Mouse (Mus musculus) kidney, adult 2 months (tissue): ENCODE results near the gene Carmil1. TPM values are rescaled to one million over a fixed set of nuclear protein-coding genes. Genes with fewer than 3 reads are reported as not detected.

Experiments used
- DNase-seq: peaks from one replicate; pipeline ENCODE4 v3.0.0; 2021
- H3K27ac ChIP-seq: fragments of 200-500 bp; 2 replicates; pipeline ENCODE4 v1.5.1; 2012; ENCODE audit warnings: low read depth, low read length, control low read depth, inconsistent platforms; ENCODE audit not compliant: insufficient read depth
- H3K27me3 ChIP-seq: fragments of 200-500 bp; replicated peaks from 2 replicates; pipeline ENCODE4 v1.6.1; 2012; ENCODE audit warnings: mild to moderate bottlenecking, moderate library complexity, low read length, inconsistent platforms; ENCODE audit not compliant: control insufficient read depth, insufficient read depth
- H3K36me3 ChIP-seq: fragments of 200-500 bp; 2 replicates; pipeline ENCODE4 v1.6.1; 2012; ENCODE audit warnings: mild to moderate bottlenecking, moderate library complexity, low read length, inconsistent platforms; ENCODE audit not compliant: control insufficient read depth, insufficient read depth
- H3K4me1 ChIP-seq: fragments of 200-500 bp; 2 replicates; pipeline ENCODE4 v1.6.1; 2011; ENCODE audit warnings: low read length; ENCODE audit not compliant: control insufficient read depth, insufficient read depth
- H3K4me3 ChIP-seq: fragments of 200-500 bp; 2 replicates; pipeline ENCODE4 v1.5.1; 2011; ENCODE audit warnings: mild to moderate bottlenecking, low read depth, low read length, control low read depth; ENCODE audit not compliant: insufficient read depth
- CTCF ChIP-seq: fragments of 200-500 bp; conservative IDR thresholded peaks from 2 replicates; pipeline ENCODE4 v1.5.1; 2011; ENCODE audit warnings: low read depth, mild to moderate bottlenecking, control low read depth, low read length, moderate library complexity, mixed read lengths; ENCODE audit not compliant: insufficient read depth, insufficient read length
- POLR2A ChIP-seq: fragments of 200-500 bp; IDR thresholded peaks from one replicate; pipeline ENCODE4 v1.6.1; 2011; ENCODE audit warnings: low read depth, low read length, control low read depth
- WGBS: fragments of 180-500 bp; shearing (Covaris S2); methylation state at CpG from one replicate; pipeline ENCODE4 v1.1.7; 2018; 5-methylcytosine and 5-hydroxymethylcytosine counted together
- polyA plus RNA-seq: library from polyadenylated mRNA; depleted of rRNA; stranded (reverse); fragments of >200 nt; gene quantifications from 2 replicates; pipeline ENCODE4 v1.2.3, GENCODE M21; 2012; rRNA removed

Carmil1 gene
- 6.9 and 7.7 TPM in 2 replicates for polyA plus RNA-seq

DNA sequence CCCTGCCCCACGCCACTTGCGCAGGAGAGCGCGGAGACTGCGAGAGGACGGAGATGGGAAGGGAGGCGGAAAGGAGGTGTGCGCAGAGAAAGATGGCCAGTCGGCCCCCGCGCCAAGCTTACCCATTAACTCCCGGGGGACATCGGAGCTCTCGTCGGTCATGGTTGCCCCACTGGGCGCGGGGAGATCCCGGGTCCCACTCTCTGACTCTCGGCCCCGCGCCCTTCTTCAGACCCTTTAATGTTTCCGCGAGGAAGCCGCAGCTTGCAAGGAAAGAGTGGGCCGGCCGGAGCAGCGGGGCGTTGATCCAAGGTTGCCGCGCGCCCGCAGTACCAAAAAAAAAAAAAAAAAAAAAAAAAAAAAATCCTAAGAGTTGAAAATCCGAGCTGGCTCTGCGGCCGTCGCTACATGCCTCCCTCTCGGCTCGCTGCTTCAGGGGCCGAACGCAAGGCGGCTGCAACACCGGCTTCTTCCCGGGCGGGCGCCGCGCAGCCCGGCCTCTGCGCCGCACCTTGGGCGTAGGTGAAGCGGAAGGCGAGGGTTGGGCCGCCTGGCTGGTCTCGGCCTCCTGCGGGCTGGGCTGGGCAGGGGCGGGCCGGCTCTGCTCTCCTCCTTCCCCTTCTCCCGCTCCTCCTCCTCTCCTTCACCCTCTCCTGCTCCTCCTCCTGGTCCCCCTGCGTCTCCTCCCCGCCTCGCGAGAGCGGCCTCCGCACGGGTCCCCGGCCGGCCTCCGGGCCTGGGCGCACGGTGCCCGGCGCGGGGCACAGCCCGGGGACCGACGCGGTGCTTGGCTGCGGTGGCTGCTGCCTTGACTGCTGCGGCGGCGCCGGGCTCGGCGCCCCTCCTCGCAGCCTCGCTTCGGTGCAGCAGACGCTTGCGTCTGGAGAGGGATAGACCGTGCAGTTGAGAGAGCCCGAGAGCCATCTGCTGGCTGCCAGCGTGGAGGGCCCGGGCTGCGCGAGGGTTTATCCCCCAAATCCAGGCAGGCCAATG is at the start of gene Carmil1:
Carmil1 (minus strand) TSS at position 357 of the 993 bp plus-strand sequence.
- peak; percentile 91 for DNase-seq
- H3K27ac ChIP-seq = peak within 1 kb of the TSS; percentile 66
- no peaks in the 10 kb centered on the region for H3K4me1 ChIP-seq
- no peaks in the 10 kb centered on the region for H3K27me3 ChIP-seq
- TF ChIP-seq POLR2A = no peak
- TF ChIP-seq CTCF = peak; percentile 61
- H3K36me3 ChIP-seq = no peaks in the 10 kb centered on the region
- under 1% methylated on average over 85 of the region's 96 CpGs for whole genome bisulfite sequencing
- H3K4me3 ChIP-seq = peak within 1 kb of the TSS; percentile 72

DNA sequence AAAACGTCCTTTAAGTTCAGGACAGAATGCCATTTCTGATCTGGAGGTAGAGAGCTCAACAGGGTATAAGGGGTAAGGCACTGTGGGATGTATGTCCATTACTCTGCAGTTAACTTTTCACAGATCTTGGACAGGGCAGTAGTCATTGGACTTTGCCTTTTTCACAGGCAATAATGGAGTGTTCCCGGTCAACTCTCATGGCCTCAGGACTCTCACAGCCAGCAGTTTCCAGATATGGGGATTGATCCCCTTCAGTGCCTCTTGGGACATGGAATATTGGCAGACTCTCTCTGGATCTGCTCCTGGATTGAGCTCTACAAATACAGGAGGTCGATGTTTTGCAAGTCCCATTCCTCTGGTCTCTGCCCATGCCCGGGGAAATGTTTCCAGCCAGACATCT is 49.5 kb upstream of the Carmil1 start:
- DNase-seq = peak; percentile 78
- Histone ChIP-seq H3K4me3 (no peak overlapping the region), H3K27me3 (no peaks in the 10 kb centered on the region), H3K36me3 (no peaks in the 10 kb centered on the region), H3K27ac (peak overlapping the region; percentile 81), H3K4me1 (peaks cover 33% of the 10 kb centered on the region)
- TF ChIP-seq POLR2A (no peak), CTCF (no peak)
- WGBS = 59% methylated on average over 4 of the region's 4 CpGs

DNA sequence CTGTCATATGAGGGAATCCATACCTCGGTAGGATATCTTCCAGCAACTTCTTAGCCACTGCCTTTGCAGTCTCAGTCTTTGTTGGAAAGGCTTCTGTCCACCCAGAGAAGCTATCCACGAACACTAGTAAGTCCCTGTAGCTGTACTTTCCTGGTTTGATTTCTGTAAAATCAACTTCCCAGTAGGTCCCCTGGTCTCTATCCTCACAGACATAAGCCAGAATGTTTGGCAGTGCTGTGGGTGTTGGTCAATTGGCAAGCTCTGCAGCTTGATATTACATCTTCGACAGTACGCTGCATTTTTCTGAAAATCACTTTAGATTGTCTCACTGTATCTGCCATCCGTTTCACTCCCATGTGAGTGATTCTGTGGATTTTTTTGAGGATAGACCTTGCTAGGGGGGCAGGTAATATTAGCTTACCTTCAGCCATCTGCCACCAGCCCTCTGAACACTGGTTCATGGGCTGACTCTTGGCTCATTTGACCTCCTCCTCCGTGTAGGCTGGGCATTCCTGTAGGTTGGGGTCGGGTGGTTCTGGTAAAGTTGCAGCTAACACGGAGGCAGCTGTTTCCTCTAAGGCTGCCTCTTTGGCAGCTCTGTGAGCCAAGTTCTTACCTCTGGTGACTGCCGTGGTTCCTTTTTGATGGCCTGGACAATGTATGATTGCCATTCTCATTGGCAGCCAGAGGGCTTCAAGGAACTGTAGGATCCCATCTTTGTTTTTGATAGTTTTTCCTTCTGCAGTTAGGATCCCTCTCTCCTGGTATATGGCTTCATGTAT is 47.6 kb upstream of the Carmil1 start:
- TF ChIP-seq POLR2A = no peak
- TF ChIP-seq CTCF = no peak
- no peak overlapping the region for H3K4me3 ChIP-seq
- peaks cover 33% of the 10 kb centered on the region for H3K4me1 ChIP-seq
- 57% methylated on average over 9 of the region's 9 CpGs for whole genome bisulfite sequencing
- peak; percentile 15 for DNase-seq
- no peaks in the 10 kb centered on the region for H3K36me3 ChIP-seq
- H3K27ac ChIP-seq = peak overlapping the region; percentile 94
- H3K27me3 ChIP-seq = no peaks in the 10 kb centered on the region

DNA sequence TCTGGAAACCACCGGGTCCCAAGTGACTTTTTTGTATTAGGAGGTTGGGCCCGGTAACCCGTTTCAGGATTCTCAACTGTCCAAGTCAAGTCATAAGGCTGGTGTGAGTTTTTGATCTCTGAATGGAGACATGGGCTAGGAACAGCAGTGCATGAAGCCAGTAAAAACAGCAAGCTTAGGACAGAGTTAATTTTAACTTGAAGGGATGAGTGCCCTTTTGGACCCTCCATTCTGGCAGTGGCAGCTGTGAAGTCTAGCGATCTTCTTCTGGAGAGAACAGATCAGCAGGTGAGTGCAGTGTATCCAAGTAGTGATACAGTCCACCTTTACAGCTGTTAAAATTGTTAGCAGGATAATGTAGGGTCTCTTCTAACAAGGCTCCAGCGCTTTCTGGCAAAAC is 46.6 kb upstream of the Carmil1 start, which contains the start of gene Cmah:
Cmah (plus strand) TSS at position 204 of the 400 bp plus-strand sequence.
- 50% methylated on average over 5 of the region's 5 CpGs for WGBS
- Histone ChIP-seq H3K4me1 (peaks cover 37% of the 10 kb centered on the region), H3K36me3 (no peaks in the 10 kb centered on the region), H3K4me3 (no peak within 1 kb of the TSS; the same call in 1 of the 2 replicates), H3K27ac (peak within 1 kb of the TSS; percentile 94), H3K27me3 (no peaks in the 10 kb centered on the region)
- TF ChIP-seq CTCF (no peak), POLR2A (no peak)
- DNase-seq = peak; percentile 89

DNA sequence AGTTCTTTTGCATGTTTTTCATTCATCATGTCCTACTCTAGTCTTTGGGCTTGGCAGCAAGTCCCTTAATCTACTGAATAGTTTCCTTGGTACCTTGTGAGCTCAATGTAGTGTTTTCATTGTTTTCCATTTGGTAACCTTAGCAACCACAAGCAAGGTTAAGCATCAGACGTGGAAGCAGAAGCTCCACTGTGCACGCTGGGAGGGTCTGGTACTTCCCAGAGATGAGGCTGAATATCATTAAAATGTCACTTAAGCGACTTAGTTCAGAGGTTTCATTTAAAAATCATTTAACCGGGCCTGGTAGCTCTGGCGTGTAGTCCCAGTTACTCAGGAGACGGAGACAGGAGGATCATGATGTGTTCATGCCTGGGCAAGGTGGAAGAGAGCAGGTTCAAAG is 40.7 kb upstream of the Carmil1 start:
- no peak for DNase-seq
- Histone ChIP-seq H3K36me3 (no peaks in the 10 kb centered on the region), H3K4me3 (no peak overlapping the region), H3K4me1 (peaks cover 10% of the 10 kb centered on the region; the same call in 1 of the 2 replicates), H3K27me3 (no peaks in the 10 kb centered on the region), H3K27ac (no peak overlapping the region)
- 81% methylated on average over 6 of the region's 6 CpGs for WGBS
- TF ChIP-seq POLR2A (no peak), CTCF (no peak)

DNA sequence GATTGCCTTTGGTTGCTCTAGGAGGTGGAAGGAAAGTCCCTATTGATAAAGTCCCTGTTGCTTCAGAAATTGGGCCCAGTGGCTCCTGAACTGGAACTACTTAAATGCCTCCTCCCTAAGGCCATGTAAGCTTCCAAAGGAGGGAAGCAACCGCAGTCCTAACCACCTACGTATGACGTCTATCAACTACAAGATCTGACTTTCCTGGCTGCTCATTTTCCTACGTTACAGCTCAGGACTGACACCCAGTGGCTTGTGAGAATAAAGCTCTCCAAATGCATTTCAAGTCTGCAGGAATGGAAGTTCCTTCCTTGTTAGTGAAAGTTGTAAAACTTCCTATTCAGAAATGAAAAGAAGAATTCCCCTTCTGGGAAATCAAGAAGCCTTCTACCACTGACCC is 38.0 kb upstream of the Carmil1 start:
- no peak for TF ChIP-seq POLR2A
- peak; percentile 36 for TF ChIP-seq CTCF

More for the DNA sequence above, 38.0 kb upstream of the Carmil1 start:
- WGBS = 6% methylated on average over 4 of the region's 4 CpGs
- no peaks in the 10 kb centered on the region for H3K27me3 ChIP-seq
- peaks cover 4% of the 10 kb centered on the region; the same call in 1 of the 2 replicates for H3K4me1 ChIP-seq
- no peaks in the 10 kb centered on the region for H3K36me3 ChIP-seq
- DNase-seq = peak; percentile 51
- no peak overlapping the region for H3K27ac ChIP-seq
- no peak overlapping the region for H3K4me3 ChIP-seq
